Mouse (Mus musculus): Measurements from ENCODE around the gene Slc19a3.

- TF ChIP-seq GATA1 (IDR thresholded peaks at IDR 0.05; ENCODE audit: low read length), result no peak
- no peak for TF ChIP-seq TAL1 (IDR thresholded peaks at IDR 0.05; ENCODE audit: low read length)
Measured at GRCm38 (mm10) chr1:83006218-83007179, 31.7 kb downstream of the Slc19a3 start.

Data from erythroblast, embryonic 14.5 days (primary cell).